Mouse (Mus musculus): ENCODE data around the gene Zbed6.
"Not testable (repeated sequence)": the region's sequence is repeated elsewhere in the genome, so short reads cannot be mapped to it uniquely, and the experiment has no call there.

Zbed6 gene

GRCm38 (mm10) chr1:133660466-133661202, at the start of gene Zbed6:
Zbed6 (minus strand) TSS chr1:133660885.
- peak; percentile 6 for DNase-seq (ENCODE audit: extremely low spot score, low read depth, low spot score)

- DNase-seq (ENCODE audit: extremely low spot score, low read depth, low spot score): no peak
Measured at GRCm38 (mm10) chr1:133709292-133709691, 48.6 kb upstream of the Zbed6 start.

GRCm38 (mm10) chr1:133701824-133702223, 41.1 kb upstream of the Zbed6 start:
- DNase-seq (ENCODE audit: extremely low spot score, low read depth, low spot score): not testable (repeated sequence)

GRCm38 (mm10) chr1:133697935-133698620, 37.4 kb upstream of the Zbed6 start:
- no peak for DNase-seq (ENCODE audit: extremely low spot score, low read depth, low spot score)

GRCm38 (mm10) chr1:133695901-133696300, 35.2 kb upstream of the Zbed6 start:
- no peak for DNase-seq (ENCODE audit: extremely low spot score, low read depth, low spot score)

GRCm38 (mm10) chr1:133694876-133695275, 34.2 kb upstream of the Zbed6 start:
- no peak for DNase-seq (ENCODE audit: extremely low spot score, low read depth, low spot score)

- no peak for DNase-seq (ENCODE audit: extremely low spot score, low read depth, low spot score)
Measured at GRCm38 (mm10) chr1:133694301-133694700, 33.6 kb upstream of the Zbed6 start.

- DNase-seq (ENCODE audit: extremely low spot score, low read depth, low spot score): no peak
Measured at GRCm38 (mm10) chr1:133693536-133694114, 32.9 kb upstream of the Zbed6 start.

GRCm38 (mm10) chr1:133692195-133692594, 31.5 kb upstream of the Zbed6 start:
- DNase-seq (ENCODE audit: extremely low spot score, low read depth, low spot score): no peak

- no peak for DNase-seq (ENCODE audit: extremely low spot score, low read depth, low spot score)
Measured at GRCm38 (mm10) chr1:133691046-133691445, 30.4 kb upstream of the Zbed6 start.

- no peak for DNase-seq (ENCODE audit: extremely low spot score, low read depth, low spot score)
Measured at GRCm38 (mm10) chr1:133689897-133690296, 29.2 kb upstream of the Zbed6 start, which contains the start of gene Lax1. Lax1 (minus strand) TSS chr1:133690108.

- no peak for DNase-seq (ENCODE audit: extremely low spot score, low read depth, low spot score)
Measured at GRCm38 (mm10) chr1:133688301-133688700, 27.6 kb upstream of the Zbed6 start.

- no peak for DNase-seq (ENCODE audit: extremely low spot score, low read depth, low spot score)
Measured at GRCm38 (mm10) chr1:133685749-133686519, 25.2 kb upstream of the Zbed6 start.

GRCm38 (mm10) chr1:133671801-133672200, 11.1 kb upstream of the Zbed6 start:
- no peak for DNase-seq (ENCODE audit: extremely low spot score, low read depth, low spot score)

- DNase-seq (ENCODE audit: extremely low spot score, low read depth, low spot score): no peak
Measured at GRCm38 (mm10) chr1:133671266-133671665, 10.6 kb upstream of the Zbed6 start.

GRCm38 (mm10) chr1:133670776-133671175, 10.1 kb upstream of the Zbed6 start:
- no peak for DNase-seq (ENCODE audit: extremely low spot score, low read depth, low spot score)

- DNase-seq (ENCODE audit: extremely low spot score, low read depth, low spot score): no peak
Measured at GRCm38 (mm10) chr1:133670190-133670589, 9.5 kb upstream of the Zbed6 start.

- no peak for DNase-seq (ENCODE audit: extremely low spot score, low read depth, low spot score)
Measured at GRCm38 (mm10) chr1:133668618-133669017, 7.9 kb upstream of the Zbed6 start.

GRCm38 (mm10) chr1:133667721-133668120, 7.0 kb upstream of the Zbed6 start:
- DNase-seq (ENCODE audit: extremely low spot score, low read depth, low spot score): no peak

GRCm38 (mm10) chr1:133665713-133666112, 5.0 kb upstream of the Zbed6 start:
- not testable (repeated sequence) for DNase-seq (ENCODE audit: extremely low spot score, low read depth, low spot score)

Measured in hindlimb bud, embryonic 11.5 days (tissue).